Mouse (Mus musculus) common myeloid progenitor, adult 5-6 weeks (primary cell): ENCODE data around the gene Syde2. TPM values are rescaled to one million over a fixed set of nuclear protein-coding genes. Genes with fewer than 3 reads are reported as not detected.

Experiments used
- ATAC-seq: replicated peaks from 2 replicates; pipeline ENCODE4 v1.8.0; 2016; ENCODE audit warnings: low read depth, mild to moderate bottlenecking, moderate TSS enrichment, inconsistent platforms; ENCODE audit not compliant: poor library complexity, severe bottlenecking
- total RNA-seq: library from RNA; stranded (forward); fragments of 200-1000, 187-1606 nt; gene quantifications from 2 replicates; pipeline ENCODE4 v1.2.3, GENCODE M21; 2017

The Syde2 gene
- 11.8 and 14.1 TPM in 2 replicates for total RNA-seq

DNA sequence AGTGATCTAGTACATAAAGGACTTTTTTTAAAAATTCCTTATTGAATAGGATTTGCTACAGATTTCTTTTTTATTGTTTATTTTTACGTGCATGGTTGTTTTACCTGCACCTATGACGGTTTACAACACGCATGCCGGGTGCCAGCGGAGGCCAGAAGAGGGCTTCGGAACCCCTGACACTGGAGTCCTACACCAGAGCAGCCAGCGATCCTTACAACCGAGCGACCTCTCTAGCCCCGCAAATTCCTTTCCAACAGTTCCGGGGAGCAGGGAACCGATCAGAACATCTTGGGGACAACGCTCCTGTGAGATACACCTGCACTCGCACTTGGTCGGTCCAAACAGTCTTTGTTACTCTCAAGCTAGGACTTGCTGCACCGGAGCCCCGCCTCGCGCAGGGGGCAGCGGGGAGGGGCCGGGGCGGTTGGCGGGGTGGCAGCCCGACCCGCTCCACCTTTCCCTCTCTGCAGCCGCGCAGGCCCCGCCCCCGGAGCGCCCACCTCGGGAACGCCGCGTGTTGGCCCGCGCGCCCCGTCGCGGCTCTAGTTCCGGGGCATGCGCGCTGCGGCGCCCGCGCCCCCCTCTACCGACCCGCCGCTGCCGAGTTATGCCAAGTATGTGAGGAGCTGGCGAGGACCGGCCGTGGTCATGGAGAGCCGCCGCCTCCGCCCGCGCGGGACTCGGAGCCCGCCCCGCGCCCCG is at the start of gene Syde2:
Gene Syde2, plus strand, starts transcription at position 603 of the 702 bp plus-strand sequence.
- peak; percentile 44 for ATAC-seq

- ATAC-seq, result no peak
Observed at GRCm38 (mm10) chr3:145938405-145939349, 49.0 kb upstream of the Syde2 start.

DNA sequence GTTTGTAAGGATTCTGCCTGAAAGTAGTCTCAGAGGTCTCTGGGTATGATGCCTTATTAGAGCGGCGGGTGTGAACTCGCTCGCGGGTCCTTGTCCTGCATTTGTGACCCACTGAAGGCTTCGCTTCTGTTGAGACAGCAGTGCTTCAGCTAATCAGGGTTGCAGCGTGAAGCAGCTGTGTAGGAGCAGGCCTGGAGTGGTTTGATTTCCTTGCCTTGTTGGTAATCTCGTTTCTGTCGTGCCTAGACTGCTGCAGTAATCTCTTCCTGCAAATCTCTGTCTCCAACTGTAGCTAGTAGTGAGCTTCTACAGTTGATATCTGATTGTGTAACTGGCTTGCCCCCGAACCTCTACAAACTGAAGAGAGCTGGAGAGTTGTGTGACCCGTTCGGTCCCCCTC is 48.3 kb upstream of the Syde2 start:
- ATAC-seq, result peak; percentile 31

- ATAC-seq, result no peak
Observed at GRCm38 (mm10) chr3:145939971-145940370, 47.7 kb upstream of the Syde2 start.

- peak; percentile 67 for ATAC-seq
Observed at GRCm38 (mm10) chr3:145941971-145942370, 45.7 kb upstream of the Syde2 start.

DNA sequence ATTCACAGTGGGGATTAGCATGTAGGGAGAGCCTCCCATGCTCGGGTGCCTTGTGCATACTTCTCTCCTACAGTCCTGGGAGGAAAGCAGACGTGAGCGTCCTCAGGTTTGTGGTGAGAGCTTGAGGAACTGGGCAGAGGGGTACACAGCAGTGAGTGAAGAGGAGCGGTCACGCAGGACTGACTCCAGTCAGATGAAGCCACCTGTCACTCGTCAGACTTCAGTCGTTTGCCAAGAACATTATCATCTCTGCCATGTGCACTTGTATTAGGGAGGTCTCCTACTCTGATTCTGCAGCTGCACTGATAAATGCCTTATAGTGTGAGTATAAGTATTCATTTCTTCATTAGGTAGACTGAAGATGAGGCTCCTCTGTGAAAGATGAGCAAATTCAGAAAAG is 43.3 kb upstream of the Syde2 start:
- ATAC-seq, result no peak; the same call in 1 of the 2 replicates

GRCm38 (mm10) chr3:145945904-145946303 is 41.8 kb upstream of the Syde2 start:
- no peak for ATAC-seq

- no peak for ATAC-seq
Observed at GRCm38 (mm10) chr3:145946654-145947053, 41.0 kb upstream of the Syde2 start.

- no peak for ATAC-seq
Observed at GRCm38 (mm10) chr3:145947539-145948204, 40.0 kb upstream of the Syde2 start.

- peak; percentile 71 for ATAC-seq
Observed at GRCm38 (mm10) chr3:145950034-145950814, 37.4 kb upstream of the Syde2 start.

DNA sequence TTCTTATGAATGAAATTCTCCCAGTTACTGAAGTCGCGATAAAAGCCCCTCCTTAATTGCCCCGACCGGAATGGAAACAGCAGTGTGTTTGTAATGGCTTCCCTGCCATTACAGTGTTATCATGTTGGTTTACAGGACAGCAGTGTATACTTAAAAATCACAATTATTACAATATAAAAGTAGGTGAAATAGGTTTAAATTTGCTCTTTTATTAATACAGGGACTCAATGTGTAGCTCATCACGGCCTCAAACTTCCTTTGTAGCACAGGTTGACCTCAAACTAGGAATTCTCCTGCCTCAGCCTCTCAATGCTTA is 36.9 kb upstream of the Syde2 start:
- ATAC-seq, result no peak; the same call in 1 of the 2 replicates

GRCm38 (mm10) chr3:145951287-145952165 is 36.1 kb upstream of the Syde2 start:
- ATAC-seq, result peak; percentile 45

- no peak for ATAC-seq
Observed at GRCm38 (mm10) chr3:145952945-145953344, 34.7 kb upstream of the Syde2 start.

DNA sequence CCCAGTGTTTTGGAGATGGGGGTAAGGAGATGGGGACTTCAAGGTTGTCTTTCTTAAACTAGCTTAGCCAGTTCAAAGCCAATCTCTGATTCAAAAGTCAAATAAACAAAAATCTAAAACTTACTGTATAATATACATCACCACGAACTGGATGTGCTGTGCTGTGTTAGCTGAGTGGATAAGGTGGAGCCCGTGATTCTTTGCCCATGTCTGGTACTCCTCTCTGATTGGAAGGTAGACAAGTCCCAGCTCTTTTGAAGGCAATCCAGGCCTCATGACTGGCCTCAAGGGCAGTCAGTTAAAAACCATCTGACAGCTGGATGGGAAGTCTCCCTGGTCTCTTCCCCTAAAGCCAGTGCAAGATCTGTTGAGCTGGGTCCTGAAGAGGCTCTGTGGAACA is 34.3 kb upstream of the Syde2 start:
- no peak for ATAC-seq

GRCm38 (mm10) chr3:145959824-145960223 is 27.8 kb upstream of the Syde2 start:
- ATAC-seq, result no peak

- no peak for ATAC-seq
Observed at GRCm38 (mm10) chr3:145962411-145962810, 25.3 kb upstream of the Syde2 start.

DNA sequence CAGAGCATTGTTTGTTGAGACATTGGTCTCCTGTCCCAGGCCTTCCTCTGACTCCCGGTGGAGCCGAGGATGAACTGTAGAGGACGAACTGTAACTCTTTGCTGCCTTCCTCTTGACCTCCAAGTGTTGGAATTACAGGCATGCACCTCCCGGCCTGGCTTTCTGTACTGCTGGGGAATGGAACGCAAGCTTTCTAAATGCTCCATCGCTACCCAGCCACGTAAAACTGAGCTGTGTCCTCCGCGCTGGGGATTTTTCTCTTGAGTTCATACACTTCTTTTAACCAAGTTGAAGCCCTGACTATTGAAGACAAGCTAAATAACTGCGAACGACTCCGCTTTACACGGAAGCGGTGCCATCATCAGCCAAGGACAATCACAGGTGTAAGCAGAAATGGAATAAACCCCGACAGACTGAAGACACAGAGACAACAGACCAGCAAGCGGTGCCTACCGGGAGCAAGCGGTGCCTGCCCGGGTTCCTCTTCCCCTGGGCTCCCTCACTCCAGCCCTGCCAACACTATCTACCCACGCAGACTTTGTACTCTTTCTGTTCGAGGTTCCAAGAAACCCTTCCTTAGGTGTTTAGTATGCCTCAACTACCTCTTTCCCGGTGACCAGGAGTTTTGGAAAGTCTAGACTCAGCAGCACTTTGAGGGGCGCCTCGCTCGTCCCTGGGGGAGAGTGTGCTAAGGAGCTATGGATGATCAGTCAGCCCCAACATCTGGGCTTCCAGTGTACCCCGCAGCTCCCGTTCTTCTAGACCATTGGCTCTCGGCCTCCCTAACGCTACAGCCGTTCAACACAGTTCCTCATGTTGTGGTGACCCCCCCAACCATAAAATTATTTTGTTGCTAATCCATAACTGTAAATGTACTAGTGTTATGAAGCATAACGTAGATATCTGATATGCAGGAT is 24.3 kb upstream of the Syde2 start:
- peak; percentile 57 for ATAC-seq

- ATAC-seq, result peak; percentile 86
Observed at GRCm38 (mm10) chr3:145964018-145964387, 23.7 kb upstream of the Syde2 start.
